Mouse (Mus musculus) limb, embryonic 12.5 days (tissue): Measurements from ENCODE around the gene Pabpc1l. TPM values are rescaled to one million over a fixed set of nuclear protein-coding genes. Genes with fewer than 3 reads are reported as not detected.

Experiments used
- ATAC-seq: fragments of 200-750 bp; cut with Nextera tagmentation; 2 replicates; pipeline ENCODE4 v1.8.0; 2017; ENCODE audit warnings: low read depth, moderate TSS enrichment; ENCODE audit not compliant: insufficient number of reproducible peaks, insufficient read depth, low FRiP score, low TSS enrichment
- H3K27ac ChIP-seq: fragments of 300-500 bp; sonication (generic); 2 replicates; pipeline ENCODE4 v1.5.1; 2016; ENCODE audit warnings: mild to moderate bottlenecking, moderate library complexity
- H3K27me3 ChIP-seq: fragments of 300-500 bp; sonication (generic); 2 replicates; pipeline ENCODE4 v1.6.1; 2016; ENCODE audit warnings: mild to moderate bottlenecking, moderate library complexity
- H3K36me3 ChIP-seq: fragments of 300-500 bp; sonication (generic); 2 replicates; pipeline ENCODE4 v1.6.1; 2016; ENCODE audit warnings: mild to moderate bottlenecking, moderate library complexity
- H3K4me1 ChIP-seq: fragments of 300-500 bp; sonication (generic); replicated peaks from 2 replicates; pipeline ENCODE4 v1.6.1; 2016
- H3K4me2 ChIP-seq: fragments of 300-500 bp; sonication (generic); 2 replicates; pipeline ENCODE4 v1.6.1; 2016; ENCODE audit warnings: mild to moderate bottlenecking, moderate library complexity
- H3K4me3 ChIP-seq: fragments of 300-500 bp; sonication (generic); replicated peaks from 2 replicates; pipeline ENCODE4 v1.5.1; 2016; ENCODE audit warnings: mild to moderate bottlenecking
- H3K9ac ChIP-seq: fragments of 300-500 bp; sonication (generic); replicated peaks from 2 replicates; pipeline ENCODE4 v1.6.1; 2016; ENCODE audit warnings: mild to moderate bottlenecking, moderate library complexity
- H3K9me3 ChIP-seq: fragments of 300-500 bp; sonication (generic); 2 replicates; pipeline ENCODE4 v1.6.1; 2016; ENCODE audit warnings: mild to moderate bottlenecking, moderate library complexity
- WGBS: fragments of 180-500 bp; shearing (Covaris S2); methylation state at CpG from one replicate; pipeline ENCODE4 v1.1.7; 2016; 5-methylcytosine and 5-hydroxymethylcytosine counted together
- polyA plus RNA-seq: library from polyadenylated mRNA; unstranded; fragments of >200 nt; fragmentation: Nextera tagmentation; extraction: Ambion mirVana; gene quantifications from 2 replicates; pipeline ENCODE4 v1.2.1, GENCODE M21; 2016

Pabpc1l gene
- polyA plus RNA-seq, 1 experiment from 2014 or later: 3.1 TPM

GRCm38 (mm10) chr2:164036520-164037019, 11.3 kb downstream of the Pabpc1l start:
- 45% methylated on average over 10 of the region's 10 CpGs for WGBS
- no peak overlapping the region for H3K9ac ChIP-seq
- H3K9me3 ChIP-seq: 0 out of 2 replicates have a peak, but pooled peaks cover 3% of the 10 kb centered on the region
- H3K4me3 ChIP-seq: no peak overlapping the region
- H3K36me3 ChIP-seq: no peaks in the 10 kb centered on the region
- peak; percentile 85 for ATAC-seq
- H3K4me1 ChIP-seq: 0 out of 2 replicates have a peak, but pooled peaks cover 4% of the 10 kb centered on the region
- no peaks in the 10 kb centered on the region for H3K27me3 ChIP-seq
- 0 out of 2 replicates have a peak overlapping the region, but pooled peaks have one; percentile 12 for H3K27ac ChIP-seq
- no peak overlapping the region for H3K4me2 ChIP-seq

- H3K4me1 ChIP-seq: 0 out of 2 replicates have a peak, but pooled peaks cover 4% of the 10 kb centered on the region
- WGBS: 85% methylated on average over 1 of the region's 1 CpGs
- H3K4me2 ChIP-seq: no peak overlapping the region
- no peak overlapping the region for H3K27ac ChIP-seq
- no peaks in the 10 kb centered on the region for H3K9me3 ChIP-seq
- no peak overlapping the region for H3K9ac ChIP-seq
- H3K27me3 ChIP-seq: no peaks in the 10 kb centered on the region
- H3K4me3 ChIP-seq: no peak overlapping the region
- H3K36me3 ChIP-seq: no peaks in the 10 kb centered on the region
- ATAC-seq: no peak
These were observed 13.3 kb downstream of the Pabpc1l start for GRCm38 (mm10) chr2:164038407-164039028.

- Histone ChIP-seq H3K27me3 (no peaks in the 10 kb centered on the region), H3K9ac (no peak overlapping the region), H3K27ac (no peak overlapping the region), H3K4me3 (no peak overlapping the region), H3K9me3 (no peaks in the 10 kb centered on the region), H3K36me3 (no peaks in the 10 kb centered on the region), H3K4me1 (0 out of 2 replicates have a peak, but pooled peaks cover 4% of the 10 kb centered on the region), H3K4me2 (no peak overlapping the region)
- no peak for ATAC-seq
- WGBS: 86% methylated on average over 6 of the region's 6 CpGs
These were observed 15.7 kb downstream of the Pabpc1l start for GRCm38 (mm10) chr2:164040949-164041348.

GRCm38 (mm10) chr2:164041523-164041922, 16.3 kb downstream of the Pabpc1l start:
- ATAC-seq: no peak
- Histone ChIP-seq H3K4me2 (no peak overlapping the region), H3K9me3 (no peaks in the 10 kb centered on the region), H3K4me3 (no peak overlapping the region), H3K36me3 (no peaks in the 10 kb centered on the region), H3K27ac (no peak overlapping the region), H3K9ac (no peak overlapping the region), H3K4me1 (0 out of 2 replicates have a peak, but pooled peaks cover 2% of the 10 kb centered on the region), H3K27me3 (no peaks in the 10 kb centered on the region)
- 83% methylated on average over 2 of the region's 2 CpGs for WGBS

GRCm38 (mm10) chr2:164047197-164047690, 22.0 kb downstream of the Pabpc1l start:
- 2% methylated on average over 15 of the region's 16 CpGs for WGBS
- no peaks in the 10 kb centered on the region for H3K9me3 ChIP-seq
- ATAC-seq: peak; percentile 42; the same call in 1 of the 2 replicates
- H3K27ac ChIP-seq: no peak overlapping the region
- H3K36me3 ChIP-seq: peaks cover 25% of the 10 kb centered on the region
- H3K4me3 ChIP-seq: peak overlapping the region; percentile 34
- H3K27me3 ChIP-seq: no peaks in the 10 kb centered on the region
- H3K4me1 ChIP-seq: 0 out of 2 replicates have a peak, but pooled peaks cover 6% of the 10 kb centered on the region
- no peak overlapping the region for H3K9ac ChIP-seq
- H3K4me2 ChIP-seq: peak overlapping the region; percentile 55

- Histone ChIP-seq H3K36me3 (peaks cover 85% of the 10 kb centered on the region), H3K4me2 (no peak overlapping the region), H3K27me3 (no peaks in the 10 kb centered on the region), H3K4me1 (no peaks in the 10 kb centered on the region), H3K4me3 (no peak overlapping the region), H3K9me3 (no peaks in the 10 kb centered on the region), H3K9ac (no peak overlapping the region), H3K27ac (no peak overlapping the region)
- no peak for ATAC-seq
- WGBS: 89% methylated on average over 8 of the region's 8 CpGs
These were observed 28.5 kb downstream of the Pabpc1l start for GRCm38 (mm10) chr2:164053767-164054166.

- no peaks in the 10 kb centered on the region for H3K4me1 ChIP-seq
- no peaks in the 10 kb centered on the region for H3K27me3 ChIP-seq
- 92% methylated on average over 8 of the region's 8 CpGs for WGBS
- no peak overlapping the region for H3K9ac ChIP-seq
- H3K4me2 ChIP-seq: no peak overlapping the region
- H3K4me3 ChIP-seq: no peak overlapping the region
- ATAC-seq: no peak
- no peaks in the 10 kb centered on the region for H3K9me3 ChIP-seq
- H3K36me3 ChIP-seq: peaks cover 93% of the 10 kb centered on the region
- H3K27ac ChIP-seq: no peak overlapping the region
These were observed 29.4 kb downstream of the Pabpc1l start for GRCm38 (mm10) chr2:164054671-164055070.

- 90% methylated on average over 8 of the region's 8 CpGs for WGBS
- no peaks in the 10 kb centered on the region for H3K27me3 ChIP-seq
- H3K4me3 ChIP-seq: no peak overlapping the region
- H3K36me3 ChIP-seq: peaks cover 93% of the 10 kb centered on the region
- H3K27ac ChIP-seq: no peak overlapping the region
- ATAC-seq: no peak
- H3K4me2 ChIP-seq: no peak overlapping the region
- H3K4me1 ChIP-seq: no peaks in the 10 kb centered on the region
- H3K9me3 ChIP-seq: no peaks in the 10 kb centered on the region
- no peak overlapping the region for H3K9ac ChIP-seq
These were observed 34.5 kb downstream of the Pabpc1l start for GRCm38 (mm10) chr2:164059634-164060235.

GRCm38 (mm10) chr2:164070142-164070764, 45.0 kb downstream of the Pabpc1l start, which contains the start of gene Stk4:
Stk4 (plus strand) TSS chr2:164070322.
- H3K36me3 ChIP-seq: peaks cover 14% of the 10 kb centered on the region
- peak within 1 kb of the TSS; percentile 97 for H3K4me3 ChIP-seq
- H3K4me1 ChIP-seq: peaks cover 38% of the 10 kb centered on the region
- peak within 1 kb of the TSS; percentile 91 for H3K4me2 ChIP-seq
- ATAC-seq: peak; percentile 1; the same call in 1 of the 2 replicates
- H3K9ac ChIP-seq: peak within 1 kb of the TSS; percentile 93
- H3K9me3 ChIP-seq: no peaks in the 10 kb centered on the region
- no peaks in the 10 kb centered on the region for H3K27me3 ChIP-seq
- under 1% methylated on average over 45 of the region's 45 CpGs for WGBS
- H3K27ac ChIP-seq: peak within 1 kb of the TSS; percentile 90

GRCm38 (mm10) chr2:164070765-164071436, 45.7 kb downstream of the Pabpc1l start, which contains the start of gene Tomm34:
Tomm34 (minus strand) TSS chr2:164071169.
- peak within 1 kb of the TSS; percentile 90 for H3K27ac ChIP-seq
- ATAC-seq: peak; percentile 93
- H3K9ac ChIP-seq: peak within 1 kb of the TSS; percentile 93
- no peaks in the 10 kb centered on the region for H3K9me3 ChIP-seq
- peak within 1 kb of the TSS; percentile 97 for H3K4me3 ChIP-seq
- no peaks in the 10 kb centered on the region for H3K27me3 ChIP-seq
- H3K36me3 ChIP-seq: peaks cover 11% of the 10 kb centered on the region
- peaks cover 42% of the 10 kb centered on the region for H3K4me1 ChIP-seq
- H3K4me2 ChIP-seq: peak within 1 kb of the TSS; percentile 91
- WGBS: 1% methylated on average over 53 of the region's 55 CpGs
